Mouse (Mus musculus): Measurements from ENCODE around the gene Pax4.

Pax4 gene

DNA sequence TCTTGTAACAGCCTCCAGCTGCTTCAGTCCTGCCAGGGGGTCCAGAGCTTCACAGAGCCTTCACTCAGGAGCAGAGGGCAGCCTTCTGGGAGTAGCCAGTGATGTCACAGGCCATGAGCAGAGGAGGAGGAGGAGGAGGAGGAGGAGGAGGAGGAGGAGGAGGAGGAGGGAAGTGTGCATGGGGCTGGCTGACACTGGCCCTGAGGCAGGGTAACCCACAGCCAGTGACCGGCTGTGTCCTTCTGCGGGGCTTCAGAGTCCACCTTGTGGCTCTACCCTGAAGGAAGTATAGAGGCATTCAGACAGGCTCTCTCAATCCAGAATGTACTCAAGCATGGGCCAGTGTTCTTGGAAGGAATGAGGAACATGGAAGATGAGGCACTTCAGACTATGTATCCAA, at the start of gene Pax4:
Pax4 (minus strand) TSS at position 101 of the 400 bp plus-strand sequence.
- DNase-seq (ENCODE audit: low spot score in 2 of 2): no peak

DNA sequence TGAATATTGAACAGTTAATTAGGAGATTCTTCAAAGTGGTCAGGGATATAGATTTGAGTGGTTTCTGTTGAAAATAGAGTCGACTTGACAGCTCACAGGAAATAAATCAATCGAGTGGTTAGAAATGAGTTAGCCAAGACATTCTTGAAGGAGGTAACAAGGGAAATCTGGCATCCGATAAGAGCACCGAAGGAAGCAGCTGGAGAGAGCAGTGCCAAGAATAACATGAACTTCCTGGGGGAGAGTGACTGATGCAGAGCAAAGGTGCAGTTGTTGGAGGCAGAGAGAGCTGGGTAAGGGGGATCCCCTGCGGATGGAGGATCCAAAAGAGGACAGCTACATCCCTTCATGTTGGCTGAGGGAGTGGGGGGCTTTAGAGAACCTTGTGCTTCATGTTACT, 48.7 kb upstream of the Pax4 start:
- no peak for DNase-seq (ENCODE audit: low spot score in 2 of 2)

DNA sequence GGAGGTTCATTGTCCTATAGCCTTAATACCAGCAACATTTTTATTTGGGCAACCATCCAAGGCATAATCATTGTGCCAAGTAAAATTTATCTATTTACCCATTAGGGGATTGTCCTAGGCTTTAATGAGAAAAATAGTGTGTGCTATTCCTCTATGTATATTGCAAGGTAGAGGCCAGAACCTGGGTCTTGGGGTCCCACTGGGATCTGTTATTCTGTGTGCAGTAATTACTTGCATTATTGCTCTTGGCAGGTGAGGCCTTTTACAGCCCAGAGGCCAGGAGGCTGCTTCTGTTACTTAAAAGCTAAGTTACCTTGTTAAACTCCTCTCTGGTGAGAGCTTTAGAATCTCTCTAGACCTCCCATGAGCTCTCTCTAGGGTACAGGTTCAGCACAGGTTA, 42.0 kb upstream of the Pax4 start:
- DNase-seq (ENCODE audit: low spot score in 2 of 2): no peak

DNA sequence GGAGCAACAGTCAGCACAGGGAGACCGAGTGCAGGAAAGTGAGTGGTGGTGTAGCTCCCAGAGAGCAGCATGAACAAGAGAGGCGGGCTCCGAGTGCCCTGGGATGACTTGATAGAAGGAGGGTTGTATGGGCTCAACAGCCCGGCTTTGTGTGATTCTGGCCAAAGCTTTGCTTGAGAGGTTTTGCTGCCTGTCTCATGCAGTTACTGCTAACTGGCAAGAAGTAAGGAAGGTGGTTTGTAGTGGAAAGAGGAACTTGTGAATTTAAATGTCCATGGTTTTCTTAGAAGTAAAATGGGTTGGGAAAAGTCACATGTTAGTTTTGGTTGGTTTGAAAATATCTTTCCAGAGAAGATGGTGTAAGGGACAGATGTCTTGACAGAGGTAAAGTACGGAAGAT, 41.5 kb upstream of the Pax4 start:
- no peak for DNase-seq (ENCODE audit: low spot score in 2 of 2)

DNA sequence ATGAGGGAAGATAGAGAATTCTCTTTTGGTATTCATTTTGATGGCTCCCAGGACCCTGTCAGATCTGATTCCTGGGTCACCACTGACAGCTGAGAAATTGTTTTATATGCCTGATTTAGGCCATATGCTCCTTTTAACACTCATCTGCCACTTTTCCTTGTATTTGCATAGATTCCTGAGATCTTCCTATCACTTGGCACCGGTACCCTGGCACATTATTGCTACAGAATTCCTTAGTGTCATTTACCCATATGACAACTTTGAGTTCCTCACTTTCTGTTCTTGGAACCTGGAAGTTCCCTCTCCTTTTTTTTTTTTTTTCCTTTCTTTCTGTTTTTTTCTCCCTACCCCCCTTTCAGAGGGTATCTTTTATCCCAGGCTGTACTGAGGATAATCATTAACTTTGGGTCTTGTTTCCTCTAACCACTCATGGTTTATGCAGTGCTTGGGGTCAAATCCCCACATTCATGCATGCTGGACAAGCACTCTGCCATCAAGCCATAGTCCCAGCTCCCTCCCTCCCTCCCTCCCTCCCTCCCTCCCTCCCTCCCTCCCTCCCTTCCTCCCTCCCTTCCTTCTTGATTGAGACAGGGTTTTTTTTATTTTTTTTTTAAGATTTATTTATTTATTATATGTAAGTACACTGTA, 39.2 kb upstream of the Pax4 start:
- DNase-seq (ENCODE audit: low spot score in 2 of 2): no peak

DNA sequence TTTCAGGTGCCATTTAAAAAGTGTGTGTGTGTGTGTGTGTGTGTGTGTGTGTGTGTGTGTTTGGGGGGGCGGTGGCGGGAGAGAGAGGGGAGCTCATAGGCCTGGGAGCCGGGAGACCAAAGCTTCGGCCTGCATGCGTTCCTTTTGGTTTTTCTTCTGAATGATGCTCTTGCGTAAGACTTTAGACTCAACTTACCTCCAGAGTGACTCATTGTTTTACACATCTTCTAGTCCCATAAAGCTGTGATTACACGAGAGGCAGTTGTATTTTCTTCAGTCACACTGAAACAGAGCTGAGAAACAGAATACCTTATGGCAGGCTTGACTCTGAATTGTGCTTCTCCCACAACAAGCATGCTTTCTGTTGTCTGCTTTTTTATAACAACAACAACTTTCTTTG, 37.8 kb upstream of the Pax4 start:
- no peak for DNase-seq (ENCODE audit: low spot score in 2 of 2)

DNA sequence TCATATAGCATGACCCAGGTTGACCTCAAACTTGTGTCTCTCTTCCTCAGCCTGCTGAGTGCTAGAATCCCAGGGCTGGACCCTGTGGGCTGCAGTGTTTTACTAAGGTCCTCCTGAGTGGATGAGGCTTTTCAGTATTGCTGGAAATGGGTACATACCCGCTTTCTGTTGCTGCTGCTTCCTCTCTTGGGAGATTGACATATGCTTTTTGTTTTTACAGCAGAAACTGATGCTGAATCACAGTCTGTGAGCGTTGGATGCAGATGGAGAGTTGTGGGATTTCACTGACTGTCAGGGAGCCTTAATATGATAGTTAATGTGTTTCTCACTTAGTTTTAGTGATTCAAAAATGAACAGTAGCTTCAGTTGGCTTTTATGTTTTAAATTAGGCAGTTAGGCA, 37.3 kb upstream of the Pax4 start:
- no peak for DNase-seq (ENCODE audit: low spot score in 2 of 2)

DNA sequence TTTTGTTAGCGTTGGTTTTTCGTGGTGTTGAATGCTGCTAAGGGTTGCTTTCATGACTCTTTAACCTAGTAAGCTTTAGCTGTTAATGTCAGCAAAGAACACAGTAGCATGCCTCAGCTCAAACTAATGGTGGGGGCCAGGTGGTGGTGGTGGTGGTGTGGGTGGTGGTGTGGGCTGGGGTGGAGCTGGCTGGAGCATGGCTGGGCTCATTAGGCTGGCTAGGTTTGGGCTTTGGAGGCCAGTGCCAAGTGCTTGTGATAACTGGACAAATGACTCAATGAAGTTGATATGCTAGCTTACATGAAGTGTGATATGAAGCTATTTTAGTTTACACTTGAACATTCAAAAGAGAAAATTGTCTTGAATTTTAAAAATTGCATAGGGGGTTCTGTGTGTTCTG, 36.9 kb upstream of the Pax4 start:
- no peak for DNase-seq (ENCODE audit: low spot score in 2 of 2)

DNA sequence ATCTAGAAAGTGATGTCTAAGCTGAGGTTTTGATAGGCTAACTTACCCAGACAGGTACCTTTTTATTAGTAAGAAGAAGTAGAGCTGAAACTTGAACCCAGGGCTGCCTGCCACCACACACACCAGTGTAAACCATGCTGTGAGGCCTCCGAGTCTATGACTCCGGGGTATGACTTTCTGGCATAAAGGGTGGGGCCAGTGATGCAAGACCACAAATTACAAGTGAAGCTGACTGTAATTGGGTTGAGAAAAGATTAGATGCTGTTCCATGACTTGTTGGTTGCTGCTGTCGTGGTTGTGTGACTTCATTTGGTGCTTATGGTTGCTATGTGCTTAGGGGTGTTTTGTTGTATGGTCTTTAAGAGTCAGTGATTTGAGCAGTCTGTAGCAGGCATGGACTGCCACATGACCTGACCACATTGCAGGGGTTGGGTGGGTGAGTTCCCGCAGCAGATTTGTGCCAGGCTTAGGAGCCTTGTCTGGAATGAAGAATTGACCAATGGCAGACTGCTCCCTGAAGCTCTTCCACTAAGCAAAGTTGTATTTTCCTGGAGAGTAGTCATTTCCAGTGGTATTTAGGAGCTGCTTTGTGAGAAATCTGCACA, 33.7 kb upstream of the Pax4 start:
- no peak for DNase-seq (ENCODE audit: low spot score in 2 of 2)

DNA sequence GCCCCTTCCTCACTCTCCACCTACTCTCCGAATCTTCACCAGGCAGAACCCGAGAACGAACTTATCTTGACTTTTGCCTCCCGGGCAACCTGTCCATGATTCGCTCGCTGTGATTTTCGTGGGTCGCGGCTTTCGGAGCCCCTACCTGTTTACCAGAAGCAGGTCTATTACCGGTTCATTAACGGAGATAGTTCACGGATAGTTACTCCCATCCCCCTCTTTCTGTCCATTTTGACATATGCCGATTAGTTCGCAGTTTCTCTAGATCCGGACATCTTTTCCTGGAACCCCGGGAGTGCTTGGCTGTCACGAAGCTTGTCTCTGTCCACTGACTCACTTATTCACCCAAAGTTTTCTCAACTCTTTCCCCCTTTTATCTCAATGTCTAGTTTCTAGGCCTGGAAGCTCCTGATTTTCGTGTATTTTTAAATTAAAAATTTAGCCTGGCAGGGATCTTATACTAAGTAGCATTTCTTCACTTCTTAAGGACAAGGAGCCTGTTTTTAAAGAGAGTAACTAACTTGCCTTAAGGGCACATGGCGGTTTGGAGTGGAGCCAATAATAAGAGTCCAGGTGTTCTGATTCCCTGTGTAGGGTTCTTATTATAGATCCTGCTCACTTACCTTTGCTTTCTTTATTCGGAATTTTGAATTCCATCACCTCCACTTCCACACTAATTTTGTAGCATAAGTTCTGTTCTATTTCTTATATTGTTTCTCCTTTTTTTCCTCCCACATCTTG, 31.8 kb upstream of the Pax4 start:
- DNase-seq (ENCODE audit: low spot score in 2 of 2): no peak

DNA sequence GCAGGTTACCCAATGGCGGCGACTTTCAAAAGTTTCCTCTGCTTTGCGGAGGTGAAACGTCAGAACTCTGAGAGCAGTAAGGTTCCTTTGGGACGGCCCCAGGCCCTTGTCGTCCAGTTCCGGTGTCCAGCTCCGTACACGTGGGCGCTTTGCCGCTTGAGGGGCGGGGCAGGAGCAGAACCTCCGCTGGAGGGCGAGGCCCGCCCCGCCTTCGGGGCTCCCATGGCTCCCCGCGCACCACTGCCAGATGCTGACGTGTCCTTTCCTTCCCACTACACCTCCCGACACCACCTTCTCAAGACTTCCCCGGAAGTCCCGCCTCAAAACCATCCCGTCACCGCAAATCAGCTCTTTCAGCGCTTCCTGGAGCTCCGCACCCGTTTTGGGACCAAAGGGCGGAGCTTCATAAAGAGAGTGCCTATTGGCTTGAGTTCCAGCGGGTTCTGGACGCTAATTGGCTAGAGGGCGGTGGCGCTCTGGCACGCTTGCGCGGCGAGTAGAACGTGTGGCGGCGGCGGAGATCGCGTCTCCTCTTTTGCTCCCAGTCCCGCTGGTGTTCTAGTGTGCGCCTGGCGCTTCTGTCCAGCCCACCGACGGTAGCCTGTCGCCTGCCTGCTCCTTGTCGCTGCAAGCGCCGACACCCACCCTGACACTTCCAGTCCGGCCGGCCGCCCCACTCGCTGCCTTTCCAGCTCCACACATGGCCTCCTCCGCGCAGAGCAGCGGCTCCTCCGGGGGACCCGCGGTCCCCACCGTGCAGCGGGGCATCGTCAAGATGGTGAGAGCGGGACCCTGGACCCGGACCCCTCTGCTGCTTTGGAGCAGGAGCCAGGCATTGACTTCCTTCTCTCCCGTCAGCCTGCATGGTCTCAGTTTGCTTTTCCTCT, 31.0 kb upstream of the Pax4 start:
- peak; percentile 98 for DNase-seq (ENCODE audit: low spot score in 2 of 2)

DNA sequence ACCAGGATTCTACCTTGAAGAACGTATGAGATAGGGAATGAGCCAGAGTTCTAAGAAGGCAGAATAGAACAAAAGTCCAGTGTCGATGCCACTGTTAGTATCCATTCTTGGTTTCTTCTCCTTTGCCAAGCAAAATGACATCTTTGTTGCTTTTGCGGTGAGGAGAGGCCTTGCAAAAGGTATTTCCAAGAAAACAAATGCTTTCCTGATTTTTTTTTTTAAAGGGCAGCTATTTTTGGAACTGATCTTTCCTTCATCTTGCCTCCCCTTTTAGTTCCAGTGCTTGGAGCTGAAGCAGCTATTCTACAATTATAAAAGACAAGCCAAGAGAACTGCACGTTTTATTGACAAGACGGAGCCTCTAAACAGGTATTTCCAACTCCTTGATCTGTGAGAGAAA, 25.7 kb upstream of the Pax4 start, which contains the start of gene Snd1:
Snd1 (plus strand) TSS at position 301 of the 400 bp plus-strand sequence.
- no peak for DNase-seq (ENCODE audit: low spot score in 2 of 2)

DNA sequence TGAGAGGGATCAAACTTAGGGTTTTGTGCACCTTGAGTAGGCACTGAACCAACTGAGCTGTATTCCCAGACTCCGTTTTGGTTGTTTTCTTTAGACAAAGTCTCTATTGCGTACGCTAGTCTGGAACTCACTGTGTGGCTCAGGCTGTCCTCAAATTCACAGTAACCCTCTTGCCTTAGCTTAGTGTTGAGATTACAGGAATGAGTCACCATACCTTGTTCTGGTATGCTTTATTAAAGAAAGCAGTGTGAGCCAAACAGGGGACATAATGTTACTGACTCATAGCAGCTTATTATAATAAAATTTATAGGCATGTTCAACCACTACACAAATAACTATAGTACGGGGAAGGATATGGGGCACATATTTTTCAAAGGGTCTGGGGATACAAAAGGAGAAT, 25.1 kb upstream of the Pax4 start:
- no peak for DNase-seq (ENCODE audit: low spot score in 2 of 2)

DNA sequence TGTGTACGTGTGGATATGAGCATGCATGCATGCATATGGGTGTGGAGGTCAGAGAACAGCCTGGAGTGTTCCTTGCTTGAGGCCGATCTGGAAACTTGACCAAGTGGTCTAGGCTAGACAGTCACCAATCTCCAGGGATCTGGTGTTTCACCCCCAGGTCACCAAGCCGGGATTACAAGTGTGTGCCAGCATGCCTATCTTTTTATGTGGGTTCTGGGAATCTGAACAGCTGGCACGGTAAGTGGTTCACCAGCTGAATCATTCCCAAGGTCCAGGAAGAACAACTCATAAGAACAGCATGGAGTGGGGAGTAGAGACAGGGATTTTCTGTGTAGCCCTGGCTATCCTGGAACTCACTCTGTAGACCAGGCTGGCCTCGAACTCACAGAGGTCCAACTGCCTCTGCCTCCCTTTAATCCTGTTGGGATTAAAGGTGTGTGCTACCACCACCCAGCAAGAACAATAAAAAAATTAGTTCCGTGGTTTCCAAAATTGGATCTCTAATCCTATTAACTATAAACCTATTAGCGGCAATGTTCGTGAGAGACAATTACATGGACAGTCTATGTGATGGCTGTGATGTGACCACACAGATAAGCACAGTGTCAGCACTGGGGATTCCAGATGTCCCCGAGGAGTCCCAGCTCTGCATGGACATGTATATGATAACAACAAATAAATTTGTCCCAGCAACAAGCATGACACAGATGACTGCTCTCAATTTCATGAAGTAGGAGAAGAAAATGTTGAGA, 22.3 kb upstream of the Pax4 start:
- no peak for DNase-seq (ENCODE audit: low spot score in 2 of 2)

DNA sequence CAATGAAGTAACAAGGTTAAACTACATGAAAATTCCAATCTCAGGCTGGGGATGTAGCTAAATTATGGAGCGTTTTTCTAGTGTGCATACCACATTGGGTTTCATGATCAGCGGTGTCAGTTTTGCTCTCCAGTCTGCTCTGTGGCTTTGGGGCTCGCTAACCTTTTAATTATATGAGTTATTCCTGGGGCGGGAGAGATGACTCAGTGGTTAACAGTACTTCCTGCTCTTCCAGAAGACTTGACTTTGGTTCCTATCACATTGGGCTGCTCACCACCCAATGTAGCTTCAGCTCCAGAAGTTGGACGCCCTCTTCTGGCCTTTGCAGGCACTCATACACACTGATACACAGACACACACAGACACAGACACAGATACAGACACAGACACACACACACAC, 21.5 kb upstream of the Pax4 start:
- no peak for DNase-seq (ENCODE audit: low spot score in 2 of 2)

DNA sequence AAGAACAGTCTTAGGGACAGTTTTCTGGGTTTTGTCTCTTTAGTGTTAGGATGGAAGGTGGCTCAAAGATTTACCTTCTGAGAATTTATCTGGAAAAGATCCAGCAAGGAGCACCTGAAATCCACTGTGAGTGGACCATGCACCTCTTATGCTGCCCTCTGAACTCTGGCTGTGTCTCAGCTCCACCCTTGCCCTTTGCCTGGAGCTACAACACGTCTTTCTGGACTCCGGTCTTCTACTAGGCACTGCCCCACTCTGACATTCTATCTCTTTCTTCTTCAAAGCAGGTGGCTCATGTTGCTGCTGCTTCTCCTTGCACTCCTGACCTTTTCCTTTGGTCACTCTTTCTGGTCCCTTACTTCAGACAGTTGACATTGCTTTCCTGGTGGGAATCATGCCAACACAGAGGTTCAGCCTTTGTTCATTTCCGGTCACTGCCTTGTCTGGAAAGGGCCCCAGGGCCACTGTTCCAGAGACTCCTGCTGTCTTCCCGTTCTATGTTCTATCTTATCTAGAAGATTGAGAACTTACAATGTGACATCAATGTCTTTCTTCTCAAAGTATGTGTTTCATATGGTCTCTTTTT, 21.0 kb upstream of the Pax4 start:
- DNase-seq (ENCODE audit: low spot score in 2 of 2): no peak

DNA sequence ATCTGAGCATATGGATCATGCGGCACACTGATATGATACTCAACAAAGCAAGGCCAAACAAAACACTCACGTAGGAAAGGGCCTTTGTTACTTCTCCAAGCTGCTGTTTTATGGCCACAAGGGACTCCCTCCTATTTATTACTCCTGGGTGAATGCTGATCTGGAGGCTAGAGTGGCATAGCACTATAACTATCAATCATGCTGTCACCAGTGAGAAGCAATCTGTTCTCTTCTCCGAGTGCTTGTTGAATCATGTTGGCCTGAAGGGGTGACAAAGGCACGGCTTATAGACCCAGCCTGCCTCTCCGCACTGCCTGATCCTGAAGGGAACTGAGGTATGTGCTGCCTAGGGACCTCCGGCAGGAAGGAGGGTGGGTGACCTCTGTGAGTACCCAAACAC, 15.5 kb upstream of the Pax4 start:
- DNase-seq (ENCODE audit: low spot score in 2 of 2): no peak

DNA sequence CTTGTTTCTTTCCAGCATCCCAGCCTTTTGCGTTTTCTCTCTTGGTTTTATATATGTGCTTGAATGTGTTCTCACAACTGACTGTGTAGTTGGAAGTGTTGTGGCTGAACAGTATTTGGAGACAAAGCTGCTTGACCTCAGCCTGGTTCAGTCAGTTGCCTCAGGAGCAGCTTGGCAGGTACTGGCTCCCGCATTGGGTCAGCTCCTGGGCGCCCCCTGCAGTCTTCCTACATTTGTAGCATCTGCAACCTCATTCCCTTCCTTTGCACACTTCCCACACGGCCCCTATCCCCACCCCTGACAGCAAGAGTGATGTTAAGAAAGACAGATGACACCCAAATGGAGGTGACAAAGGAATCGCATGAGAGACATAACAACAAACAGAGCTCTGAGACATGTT, 11.4 kb upstream of the Pax4 start:
- DNase-seq (ENCODE audit: low spot score in 2 of 2): peak in 1 of 2 experiments; percentile 72

DNA sequence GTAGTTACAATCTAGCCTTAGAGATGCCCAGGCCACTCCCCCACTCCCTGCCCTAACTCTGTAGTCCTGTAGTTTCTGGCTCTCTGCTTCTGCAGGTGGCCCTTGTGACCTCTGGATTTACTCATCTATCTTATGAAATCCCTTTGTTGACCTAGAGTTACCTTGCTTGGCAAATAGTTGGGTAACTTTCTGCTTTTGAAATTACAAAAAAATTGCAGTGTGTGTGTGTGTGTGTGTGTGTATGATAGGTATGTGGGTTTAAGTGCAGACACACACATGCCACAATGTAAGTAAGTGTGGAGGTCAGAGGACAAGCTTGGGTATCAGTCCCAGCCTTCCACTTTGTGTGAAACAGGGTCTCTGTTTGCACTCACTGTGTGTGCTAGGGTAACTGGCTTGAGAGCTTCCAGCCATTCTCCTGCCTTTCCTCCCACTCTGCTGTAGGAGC, 10.1 kb upstream of the Pax4 start:
- no peak for DNase-seq (ENCODE audit: low spot score in 2 of 2)

DNA sequence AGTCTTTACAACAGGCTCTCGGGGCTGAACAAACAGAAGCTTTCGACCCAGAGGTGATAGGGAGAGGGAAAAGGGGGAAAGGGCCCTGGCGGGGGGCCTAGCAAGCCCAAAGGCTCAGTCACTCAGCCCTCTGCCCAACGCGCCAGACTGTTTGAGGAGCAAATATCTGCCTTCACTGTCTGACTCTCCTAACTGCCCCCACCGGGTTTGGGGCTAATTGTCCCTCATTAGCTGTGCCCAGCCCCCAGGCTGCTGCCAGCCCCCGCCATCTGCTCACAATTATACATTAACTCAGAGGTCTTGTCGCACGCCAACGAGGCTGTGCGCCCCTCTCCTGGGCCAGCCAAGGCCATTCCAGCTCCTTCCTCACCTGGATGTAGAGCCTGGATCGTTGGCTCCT, 1.8 kb upstream of the Pax4 start:
- no peak for DNase-seq (ENCODE audit: low spot score in 2 of 2)

DNA sequence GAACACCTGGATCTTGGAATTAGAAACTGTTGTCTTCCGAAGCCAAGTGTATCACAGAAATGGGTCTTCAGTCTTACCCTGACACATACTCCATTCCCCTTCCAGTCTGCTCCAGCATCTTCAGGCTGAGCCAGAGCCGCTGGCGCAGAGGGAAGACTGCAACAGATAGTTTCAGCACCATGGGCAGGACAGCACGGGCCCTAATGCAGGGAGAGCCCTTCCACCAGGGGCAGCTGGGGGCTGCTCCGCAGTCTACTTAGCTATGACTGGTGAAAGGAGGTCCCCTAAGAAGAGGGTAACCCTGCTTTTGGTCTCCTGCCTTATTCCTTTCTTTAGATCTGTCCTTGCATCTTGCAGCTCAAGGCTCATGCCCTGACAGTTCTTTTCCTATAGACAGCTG, 1.3 kb upstream of the Pax4 start:
- DNase-seq (ENCODE audit: low spot score in 2 of 2): no peak

All from urinary bladder, postnatal 4 days (tissue).